Mouse (Mus musculus) liver, adult 2 months (tissue): ENCODE results near the gene Coq7. TPM values are rescaled to one million over a fixed set of nuclear protein-coding genes. Genes with fewer than 3 reads are reported as not detected.

Source experiments
- DNase-seq: peaks from one replicate; pipeline ENCODE4 v3.0.0-alpha.2; 2011; ENCODE audit warnings: low read depth, low spot score; ENCODE audit errors: extremely low read depth
- H3K27ac ChIP-seq: fragments of 200-500 bp; replicated peaks from 2 replicates; pipeline ENCODE4 v1.5.1; 2012; ENCODE audit warnings: low read depth, mild to moderate bottlenecking, control low read depth, inconsistent platforms, low read length; ENCODE audit not compliant: insufficient read depth
- H3K27me3 ChIP-seq: fragments of 200-500 bp; 2 replicates; pipeline ENCODE4 v1.6.1; 2012; ENCODE audit warnings: mild to moderate bottlenecking, moderate library complexity, low read length, inconsistent platforms; ENCODE audit not compliant: control insufficient read depth, insufficient read depth
- H3K36me3 ChIP-seq: fragments of 200-500 bp; 2 replicates; pipeline ENCODE4 v1.6.1; 2012; ENCODE audit warnings: low read length, inconsistent platforms; ENCODE audit not compliant: control insufficient read depth, insufficient read depth
- H3K4me1 ChIP-seq: fragments of 200-500 bp; 2 replicates; pipeline ENCODE4 v1.6.1; 2011; ENCODE audit warnings: low read length; ENCODE audit not compliant: control insufficient read depth, insufficient read depth
- H3K4me3 ChIP-seq: fragments of 200-500 bp; 2 replicates; pipeline ENCODE4 v1.5.1; 2011; ENCODE audit warnings: low read depth, mild to moderate bottlenecking, control low read depth, low read length, moderate library complexity; ENCODE audit not compliant: insufficient read depth
- H3K79me2 ChIP-seq: fragments of 200-500 bp; 2 replicates; pipeline ENCODE4 v1.6.1; 2012; ENCODE audit warnings: inconsistent platforms, mild to moderate bottlenecking, low read length, moderate library complexity; ENCODE audit not compliant: control insufficient read depth, insufficient read depth
- H3K9ac ChIP-seq: fragments of 200-500 bp; 2 replicates; pipeline ENCODE4 v1.6.1; 2012; ENCODE audit warnings: low read depth, mild to moderate bottlenecking, control low read depth, inconsistent platforms, low read length
- CTCF ChIP-seq: fragments of 200-500 bp; IDR thresholded peaks from 2 replicates; pipeline ENCODE4 v1.5.1; 2011; ENCODE audit warnings: low read depth, low read length, control low read depth
- POLR2A ChIP-seq: fragments of 200-500 bp; IDR thresholded peaks from 2 replicates; pipeline ENCODE4 v1.6.1; 2011; ENCODE audit warnings: low read length, control low read depth; ENCODE audit not compliant: insufficient read depth; ENCODE audit errors: extremely low read depth
- WGBS: fragments of 180-500 bp; shearing (Covaris S2); methylation state at CpG from one replicate; pipeline ENCODE4 v1.1.7; 2018; 5-methylcytosine and 5-hydroxymethylcytosine counted together
- polyA plus RNA-seq: library from polyadenylated mRNA; depleted of rRNA; stranded (reverse); fragments of >200 nt; gene quantifications from 2 replicates; pipeline ENCODE4 v1.2.3, GENCODE M21; 2012
- total RNA-seq: library from RNA; depleted of rRNA; stranded (reverse); fragments of >200 nt; gene quantifications from 2 replicates; pipeline ENCODE4 v1.2.3, GENCODE M21; 2014

The Coq7 gene
- total and polyA plus RNA-seq, 2 experiments = 40.1 to 41.5 TPM

DNA sequence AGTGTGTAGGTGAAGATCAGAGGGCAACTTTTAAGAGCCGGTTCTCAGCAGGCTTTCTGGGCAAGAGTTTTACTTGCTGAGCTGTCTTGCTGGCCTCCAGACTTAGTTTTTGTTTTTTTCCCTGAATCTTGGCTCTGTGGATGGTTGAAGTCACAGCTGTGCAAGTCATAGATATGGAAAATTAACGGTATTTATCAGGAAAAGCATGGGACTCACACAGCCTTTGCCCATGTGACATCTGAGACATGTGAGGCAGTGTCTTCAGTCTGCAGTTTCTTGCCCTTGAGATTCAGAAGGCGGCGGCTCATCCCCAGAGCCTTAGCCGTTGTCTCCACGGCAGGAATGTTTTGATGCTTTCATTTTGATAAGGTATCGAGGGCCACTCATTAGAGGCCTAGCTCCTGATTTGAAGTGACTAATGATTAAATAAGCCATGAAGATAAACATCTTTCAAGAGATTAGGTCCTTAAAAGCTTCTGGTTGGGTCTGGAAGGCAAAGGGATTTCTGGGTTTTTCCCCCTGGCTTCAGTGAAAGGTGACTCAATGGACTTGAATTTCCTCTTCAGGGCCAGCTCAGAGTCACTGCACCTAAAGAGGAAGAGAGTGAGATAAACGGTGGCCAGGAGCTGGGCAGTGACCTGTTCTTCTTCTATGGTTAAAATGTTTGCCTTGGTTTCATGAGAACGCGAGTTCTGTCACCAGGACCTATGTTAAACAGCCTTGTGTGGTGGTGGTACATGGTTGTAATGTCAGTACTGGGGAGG is 51.9 kb downstream of the Coq7 start:
- peak; percentile 37 for DNase-seq
- Histone ChIP-seq H3K27me3 (no peaks in the 10 kb centered on the region), H3K4me3 (no peak overlapping the region), H3K4me1 (peaks cover 3% of the 10 kb centered on the region; the same call in 1 of the 2 replicates), H3K27ac (no peak overlapping the region), H3K9ac (no peak overlapping the region), H3K79me2 (no peaks in the 10 kb centered on the region), H3K36me3 (no peaks in the 10 kb centered on the region)
- WGBS = 71% methylated on average over 10 of the region's 10 CpGs
- no peak for TF ChIP-seq CTCF
- TF ChIP-seq POLR2A = no peak

GRCm38 (mm10) chr7:118480160-118480709 is 52.9 kb downstream of the Coq7 start:
- 89% methylated on average over 9 of the region's 9 CpGs for WGBS
- peak overlapping the region; percentile 4; the same call in 1 of the 2 replicates for H3K27ac ChIP-seq
- TF ChIP-seq CTCF (no peak), POLR2A (no peak)

GRCm38 (mm10) chr7:118478835-118479312 is 54.3 kb downstream of the Coq7 start:
- Histone ChIP-seq H3K4me1 (0 out of 2 replicates have a peak, but pooled peaks cover 3% of the 10 kb centered on the region), H3K36me3 (no peaks in the 10 kb centered on the region), H3K27me3 (no peaks in the 10 kb centered on the region), H3K79me2 (no peaks in the 10 kb centered on the region), H3K27ac (peak overlapping the region; percentile 22; the same call in 1 of the 2 replicates), H3K4me3 (no peak overlapping the region), H3K9ac (no peak overlapping the region)
- 80% methylated on average over 3 of the region's 3 CpGs for WGBS
- peak; percentile 39 for DNase-seq
- TF ChIP-seq CTCF (no peak), POLR2A (no peak)

More at GRCm38 (mm10) chr7:118480160-118480709, 52.9 kb downstream of the Coq7 start:
- Histone ChIP-seq H3K36me3 (no peaks in the 10 kb centered on the region), H3K9ac (no peak overlapping the region), H3K79me2 (no peaks in the 10 kb centered on the region), H3K4me3 (no peak overlapping the region), H3K27me3 (no peaks in the 10 kb centered on the region), H3K4me1 (0 out of 2 replicates have a peak, but pooled peaks cover 3% of the 10 kb centered on the region)
- DNase-seq = no peak

- 87% methylated on average over 5 of the region's 5 CpGs for WGBS
These were observed 56.7 kb downstream of the Coq7 start for GRCm38 (mm10) chr7:118476428-118476827.

GRCm38 (mm10) chr7:118475008-118475705 is 58.0 kb downstream of the Coq7 start:
- 93% methylated on average over 7 of the region's 7 CpGs for WGBS
- DNase-seq = no peak
- no peaks in the 10 kb centered on the region for H3K79me2 ChIP-seq

More at GRCm38 (mm10) chr7:118476428-118476827, 56.7 kb downstream of the Coq7 start:
- Histone ChIP-seq H3K27ac (no peak overlapping the region), H3K9ac (no peak overlapping the region), H3K27me3 (no peaks in the 10 kb centered on the region), H3K4me3 (no peak overlapping the region), H3K4me1 (0 out of 2 replicates have a peak, but pooled peaks cover 1% of the 10 kb centered on the region), H3K36me3 (no peaks in the 10 kb centered on the region), H3K79me2 (no peaks in the 10 kb centered on the region)
- no peak for DNase-seq
- no peak for TF ChIP-seq CTCF
- no peak for TF ChIP-seq POLR2A

More at GRCm38 (mm10) chr7:118475008-118475705, 58.0 kb downstream of the Coq7 start:
- Histone ChIP-seq H3K4me1 (no peaks in the 10 kb centered on the region; the same call in 1 of the 2 replicates), H3K27me3 (no peaks in the 10 kb centered on the region), H3K27ac (no peak overlapping the region), H3K36me3 (no peaks in the 10 kb centered on the region), H3K9ac (no peak overlapping the region), H3K4me3 (no peak overlapping the region)
- no peak for TF ChIP-seq CTCF
- no peak for TF ChIP-seq POLR2A
